Mouse (Mus musculus) bone marrow macrophage, adult 2 months (primary cell): Measurements from ENCODE around the gene Iapp. TPM values are rescaled to one million over a fixed set of nuclear protein-coding genes. Genes with fewer than 3 reads are reported as not detected.
"Not testable (repeated sequence)": the region's sequence is repeated elsewhere in the genome, so short reads cannot be mapped to it uniquely, and the experiment has no call there.

Experiments used
- H3K27ac ChIP-seq: 2 replicates; pipeline ENCODE4 v1.5.1; 2012; ENCODE audit warnings: low read depth, low read length; ENCODE audit not compliant: insufficient read depth
- H3K4me1 ChIP-seq: 2 replicates; pipeline ENCODE4 v1.6.1; 2012; ENCODE audit warnings: low read length; ENCODE audit not compliant: control insufficient read depth, insufficient read depth
- H3K4me3 ChIP-seq: 2 replicates; pipeline ENCODE4 v1.5.1; 2012; ENCODE audit warnings: mild to moderate bottlenecking, low read length, moderate library complexity; ENCODE audit not compliant: insufficient read depth
- CTCF ChIP-seq: IDR thresholded peaks from 2 replicates; pipeline ENCODE4 v1.5.1; 2012; ENCODE audit warnings: low read depth, mild to moderate bottlenecking, low read length, moderate library complexity
- POLR2A ChIP-seq: IDR thresholded peaks from 2 replicates; pipeline ENCODE4 v1.6.1; 2012; ENCODE audit warnings: mild to moderate bottlenecking, low read depth, low read length, borderline replicate concordance
- polyA plus RNA-seq: library from polyadenylated mRNA; stranded (reverse); fragments of >200 nt; gene quantifications from 2 replicates; pipeline ENCODE4 v1.2.4, GENCODE M21; 2012; ENCODE audit not compliant: missing spikeins, insufficient read depth, insufficient read length

Iapp gene
- polyA plus RNA-seq, 1 experiment, result not detected

DNA sequence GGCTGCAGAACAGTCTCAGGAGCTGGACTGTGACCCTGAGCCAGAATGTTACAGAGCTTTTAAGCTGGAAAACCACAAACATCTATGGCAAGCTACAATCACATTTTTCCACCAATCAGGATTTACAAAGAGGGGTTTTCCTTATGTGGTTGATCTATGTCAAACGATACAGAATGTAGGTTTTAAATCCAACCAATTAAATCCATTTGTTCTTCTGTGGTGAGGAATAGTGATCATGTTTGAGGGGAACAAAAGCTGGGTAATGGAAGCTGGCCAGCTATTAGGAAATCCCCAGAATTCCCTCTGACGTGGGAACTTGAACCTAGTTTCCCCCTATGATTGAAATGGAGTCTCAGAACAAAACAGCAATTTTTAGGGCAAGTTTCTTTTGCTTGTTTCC, 40.7 kb downstream of the Iapp start:
- H3K27ac ChIP-seq, result no peak overlapping the region
- no peak for TF ChIP-seq POLR2A
- TF ChIP-seq CTCF, result no peak
- H3K4me1 ChIP-seq, result no peaks in the 10 kb centered on the region
- H3K4me3 ChIP-seq, result no peak overlapping the region

DNA sequence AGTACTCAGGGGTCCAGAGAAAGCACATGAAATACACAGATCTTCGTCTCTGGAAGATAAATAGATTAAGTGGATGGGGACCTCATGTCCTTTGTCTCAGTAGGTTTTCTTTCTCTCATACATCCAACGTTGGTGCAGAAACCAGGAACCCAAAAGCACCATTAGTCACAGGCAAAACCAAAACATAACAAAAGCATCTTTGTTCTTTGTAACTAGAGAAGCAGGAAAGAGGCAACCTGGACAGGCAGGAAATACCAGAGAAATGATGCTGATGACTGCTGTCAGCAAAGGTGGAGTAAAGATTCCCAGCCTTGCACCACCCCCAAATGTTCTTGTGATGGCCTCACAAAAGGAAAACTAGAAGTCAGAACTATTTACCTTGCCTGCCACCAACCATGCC, 41.4 kb downstream of the Iapp start:
- Histone ChIP-seq H3K4me1 (no peaks in the 10 kb centered on the region), H3K27ac (no peak overlapping the region), H3K4me3 (no peak overlapping the region)
- TF ChIP-seq POLR2A (no peak), CTCF (no peak)

DNA sequence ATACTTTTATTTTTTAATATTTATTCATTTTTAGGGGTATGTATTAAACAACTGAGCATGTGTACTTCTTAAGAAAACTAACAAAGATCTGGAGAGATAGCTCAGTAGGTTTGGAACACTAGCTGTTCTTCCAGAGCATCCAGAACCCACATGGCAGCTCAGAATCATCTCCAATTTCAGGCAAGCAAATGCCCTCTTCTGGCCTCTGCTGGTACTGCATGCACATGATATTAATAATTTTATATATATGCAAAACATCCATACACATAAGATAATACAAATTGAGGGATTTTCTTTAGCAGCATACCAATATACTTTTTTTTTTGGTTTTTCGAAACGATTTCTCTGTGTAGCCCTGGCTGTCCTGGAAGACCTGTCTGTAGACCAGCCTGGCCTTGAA, 45.3 kb downstream of the Iapp start:
- TF ChIP-seq CTCF, result no peak
- no peak for TF ChIP-seq POLR2A
- Histone ChIP-seq H3K4me3 (no peak overlapping the region), H3K27ac (no peak overlapping the region), H3K4me1 (peaks cover 3% of the 10 kb centered on the region; the same call in 1 of the 2 replicates)

DNA sequence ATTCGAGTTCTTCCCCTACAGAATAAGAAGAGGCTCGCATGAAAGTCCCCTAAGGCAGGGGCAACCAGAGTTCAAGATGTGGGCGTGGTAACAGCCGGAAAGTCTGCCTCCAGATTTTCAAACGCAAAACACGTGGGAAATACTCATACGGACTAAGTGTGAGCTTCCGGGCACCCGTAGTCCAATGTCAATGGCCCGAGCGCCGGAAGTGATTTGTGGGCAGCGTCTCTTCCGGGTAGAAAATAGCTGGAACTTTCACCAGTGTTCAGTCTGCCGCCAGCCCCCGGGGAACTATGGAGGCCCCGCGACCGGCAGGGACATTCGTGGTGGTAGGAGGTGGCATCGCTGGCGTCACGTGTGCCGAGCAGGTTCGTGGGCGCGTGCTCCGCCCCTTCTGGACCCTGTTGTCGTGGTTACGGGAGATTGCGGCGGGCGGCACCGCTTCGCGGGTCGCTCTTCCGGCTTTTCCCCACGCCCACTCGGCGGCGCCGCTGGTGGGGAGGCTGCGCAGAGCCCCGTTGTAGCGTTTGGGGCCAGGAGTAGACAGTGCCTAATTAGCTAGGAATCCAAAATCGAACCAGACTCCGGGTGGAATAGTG, 47.3 kb downstream of the Iapp start, which contains the start of gene Pyroxd1:
Gene Pyroxd1, plus strand, starts transcription at position 215 of the 599 bp plus-strand sequence.
- Histone ChIP-seq H3K4me3 (peak within 1 kb of the TSS; percentile 98), H3K27ac (peak within 1 kb of the TSS; percentile 99), H3K4me1 (peaks cover 3% of the 10 kb centered on the region; the same call in 1 of the 2 replicates)
- TF ChIP-seq CTCF (no peak), POLR2A (no peak)

DNA sequence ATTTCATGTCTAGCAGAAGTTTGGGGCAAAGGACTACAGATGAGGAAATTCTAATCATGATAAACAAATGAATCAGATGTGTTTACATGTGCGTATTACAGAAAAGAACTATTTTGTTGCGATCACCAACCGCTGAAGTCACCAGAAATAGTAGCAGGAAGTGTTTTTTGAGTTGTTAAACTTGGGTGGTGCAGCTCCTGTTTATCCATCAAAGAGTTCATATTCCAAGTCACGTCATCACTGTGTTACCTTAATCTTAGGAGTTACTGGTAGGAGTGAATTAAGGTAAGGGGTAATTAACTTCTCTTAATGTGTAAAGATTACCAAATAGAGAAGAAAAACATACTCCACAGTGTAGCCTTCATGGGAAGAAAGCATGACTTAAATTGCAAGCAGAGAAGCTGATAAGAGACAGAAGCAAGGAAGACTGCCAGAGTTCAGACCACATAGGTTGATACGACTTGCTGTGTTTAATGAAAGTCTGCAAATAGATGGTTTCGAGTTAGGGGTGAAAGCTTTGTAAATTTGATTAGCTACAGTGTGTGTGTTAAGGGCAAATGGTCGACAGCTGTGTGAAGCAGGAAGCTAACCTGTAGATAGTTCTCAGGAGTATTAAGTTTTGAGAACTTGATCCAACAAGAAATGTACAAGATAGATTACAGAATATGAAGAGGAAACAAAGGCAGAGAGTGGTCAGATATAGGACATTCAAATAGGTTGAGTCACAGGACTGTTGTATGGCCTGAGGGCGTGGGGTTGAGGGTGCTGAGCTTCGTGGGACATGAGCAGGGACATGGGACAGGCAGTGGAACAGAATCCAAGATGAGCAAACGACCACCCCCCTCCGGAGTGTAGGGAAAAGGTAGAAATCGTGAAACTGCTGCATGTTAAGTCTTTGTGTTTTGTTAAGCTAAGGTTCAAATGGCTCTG, 48.2 kb downstream of the Iapp start:
- TF ChIP-seq CTCF (no peak), POLR2A (no peak)
- H3K27ac ChIP-seq, result peak overlapping the region; percentile 99
- H3K4me3 ChIP-seq, result peak overlapping the region; percentile 98

DNA sequence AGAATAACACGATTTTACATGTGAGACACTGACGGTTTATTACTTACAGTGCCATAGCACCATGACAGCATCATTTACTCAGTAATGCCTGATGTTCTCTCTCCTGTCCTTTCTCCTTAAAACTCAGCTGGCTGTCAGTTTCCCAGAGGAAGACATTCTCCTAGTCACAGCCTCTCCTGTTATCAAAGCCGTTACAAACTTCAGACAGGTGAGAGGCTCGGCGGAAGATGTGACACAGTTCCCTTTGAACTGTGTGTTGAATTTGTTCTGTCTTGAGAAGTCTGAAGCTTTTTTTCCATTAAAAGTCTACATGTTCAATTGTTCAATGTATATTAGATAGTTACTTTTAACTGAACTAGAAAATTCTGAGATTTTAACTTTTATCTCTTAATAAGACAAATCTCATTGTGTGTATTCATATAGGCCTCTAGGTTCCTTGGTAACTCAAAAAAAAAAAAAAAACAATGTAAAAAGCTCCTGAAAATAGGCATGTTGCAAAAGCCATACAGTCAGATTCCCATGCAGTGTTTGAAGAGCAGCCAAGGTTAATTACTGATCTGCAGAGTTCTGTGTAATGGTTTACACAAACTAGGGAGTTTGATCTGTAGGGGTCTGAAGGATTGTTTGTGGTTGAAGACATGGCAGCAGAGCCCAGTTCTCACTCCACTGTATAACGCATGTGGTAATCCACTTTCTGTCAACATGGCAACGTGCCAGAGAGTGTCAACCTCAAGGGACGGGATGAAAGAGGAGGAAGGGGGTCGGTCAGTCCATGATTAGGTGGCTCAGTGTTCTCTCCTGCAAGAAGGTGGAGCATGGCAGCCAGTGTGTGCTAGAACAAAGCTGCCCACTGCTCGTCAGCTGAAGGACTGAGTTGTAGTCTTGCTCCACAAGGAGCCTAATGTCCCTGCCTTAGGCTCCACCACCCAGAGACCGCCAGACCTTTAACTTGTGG, 49.5 kb downstream of the Iapp start:
- Histone ChIP-seq H3K4me3 (no peak overlapping the region), H3K4me1 (peaks cover 3% of the 10 kb centered on the region; the same call in 1 of the 2 replicates), H3K27ac (no peak overlapping the region)
- TF ChIP-seq POLR2A, result no peak
- no peak for TF ChIP-seq CTCF

More for the DNA sequence above, 48.2 kb downstream of the Iapp start:
- peaks cover 3% of the 10 kb centered on the region; the same call in 1 of the 2 replicates for H3K4me1 ChIP-seq

DNA sequence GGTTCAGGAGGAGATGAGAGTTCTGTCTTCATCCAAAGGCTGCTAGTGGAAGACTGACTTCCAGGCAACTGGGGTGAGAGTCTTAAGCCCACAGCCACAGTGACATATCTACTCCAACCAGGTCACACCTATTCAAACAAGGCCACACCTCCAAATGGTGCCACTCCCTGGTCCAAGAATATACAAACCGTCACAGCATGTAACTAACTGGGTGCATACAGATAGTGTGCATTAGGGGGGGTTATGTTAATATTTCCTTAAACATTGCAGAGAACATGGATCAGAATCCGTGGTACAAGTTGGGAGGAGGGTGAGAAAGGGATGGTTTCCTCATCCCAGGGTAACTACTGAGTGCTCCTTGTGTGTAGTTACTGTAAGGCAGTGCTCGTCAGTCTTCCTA, 53.9 kb downstream of the Iapp start:
- H3K4me3 ChIP-seq, H3K27ac ChIP-seq, H3K4me1 ChIP-seq: not testable (repeated sequence)

Other genes with a start within 250 kb of the Iapp start
- gene Slco1a6, start 89.9 kb upstream of the Iapp start, polyA plus RNA-seq, result not detected in 2 replicates
- not detected in 2 replicates for gene Slco1a5, start 24.6 kb downstream of the Iapp start, polyA plus RNA-seq
- gene Pyroxd1, start 47.2 kb downstream of the Iapp start, polyA plus RNA-seq, result 11.1 and 11.9 TPM in 2 replicates
- 24.7 and 32.4 TPM in 2 replicates for gene Recql, start 88.7 kb downstream of the Iapp start, polyA plus RNA-seq
- 18.9 and 29.6 TPM in 2 replicates for gene Golt1b, start 88.8 kb downstream of the Iapp start, polyA plus RNA-seq
- gene Spx, start 115.0 kb downstream of the Iapp start, polyA plus RNA-seq, result 0.49 TPM in 1 of 2 replicates, not detected in the other
- gene Gys2, start 174.7 kb downstream of the Iapp start, polyA plus RNA-seq, result not detected in 2 replicates
- 16.1 and 17.0 TPM in 2 replicates for gene Ldhb, start 209.5 kb downstream of the Iapp start, polyA plus RNA-seq